Mouse (Mus musculus): Measurements from ENCODE around the gene 4930432M17Rik. TPM values are rescaled to one million over a fixed set of nuclear protein-coding genes. Genes with fewer than 3 reads are reported as not detected.
A peak's percentile ranks its signal among the peaks of the same experiment; 100 is the strongest.

The 4930432M17Rik gene
- polyA plus RNA-seq, 1 experiment from 2014 or later = not detected

DNA sequence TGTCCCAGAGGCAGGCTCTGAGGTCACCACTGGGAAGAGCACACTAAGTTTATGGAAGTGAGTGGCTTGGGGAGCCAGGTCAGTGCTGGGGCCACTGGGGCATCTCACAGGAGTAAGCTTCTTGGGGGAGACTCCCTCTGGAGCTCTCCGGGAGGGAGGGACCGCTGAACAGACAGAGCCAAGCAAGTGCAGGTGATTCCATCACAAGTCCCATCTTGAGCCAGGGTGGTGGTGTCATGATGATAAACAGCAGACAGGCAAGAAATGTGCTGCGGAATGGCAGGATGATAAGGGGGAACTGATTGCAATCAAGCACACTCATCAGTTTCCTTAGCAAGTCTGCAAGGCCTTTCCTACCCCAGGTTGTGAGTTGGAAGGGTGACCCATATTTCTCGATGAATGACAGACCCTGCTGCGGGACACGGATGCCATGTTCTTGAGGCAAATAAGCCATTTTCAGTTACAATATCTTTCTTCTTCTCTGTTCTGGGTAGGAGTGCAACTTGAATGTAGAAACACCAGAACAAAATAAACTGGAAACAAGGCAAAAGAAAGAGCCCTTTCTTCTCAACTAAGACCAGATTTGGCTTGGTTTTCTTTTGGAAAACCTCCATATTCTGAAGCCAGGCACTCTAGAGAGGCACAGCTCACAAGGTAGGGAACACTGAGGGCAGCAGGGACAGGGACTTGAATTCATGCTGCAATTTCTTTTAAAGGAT lies 45.3 kb downstream of the 4930432M17Rik start:
- WGBS = 89% methylated on average over 6 of the region's 6 CpGs
- Histone ChIP-seq H3K27ac (no peak overlapping the region), H3K27me3 (ENCODE audit: poor library complexity, severe bottlenecking) (peaks cover 7% of the 10 kb centered on the region), H3K4me3 (no peak overlapping the region), H3K36me3 (replicated peaks) (no peaks in the 10 kb centered on the region), H3K4me1 (peaks cover 24% of the 10 kb centered on the region), H3K9me3 (no peaks in the 10 kb centered on the region)
- no peak for DNase-seq (ENCODE audit: extremely low spot score, low spot score)

DNA sequence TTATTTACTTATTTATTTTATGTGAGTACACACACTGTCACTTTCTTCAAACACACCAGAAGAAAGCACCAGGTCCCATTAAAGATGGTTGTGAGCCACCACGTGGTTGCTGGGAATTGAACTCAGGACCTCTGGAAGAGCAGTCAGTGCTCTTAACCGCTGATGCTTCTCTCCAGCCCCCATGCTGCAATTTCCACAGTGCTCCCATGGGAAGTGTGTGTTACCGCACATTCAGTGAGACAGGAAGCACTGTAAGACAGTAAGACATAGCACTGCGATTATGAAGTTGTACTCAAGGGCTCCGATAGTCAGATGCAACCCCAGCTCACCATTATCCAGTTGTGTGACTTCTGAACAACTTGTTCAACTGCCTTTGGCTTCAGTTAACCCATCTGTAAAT lies 45.9 kb downstream of the 4930432M17Rik start:
- no peaks in the 10 kb centered on the region for H3K9me3 ChIP-seq
- WGBS = 88% methylated on average over 5 of the region's 5 CpGs
- peaks cover 27% of the 10 kb centered on the region for H3K4me1 ChIP-seq
- H3K4me3 ChIP-seq = no peak overlapping the region
- no peaks in the 10 kb centered on the region for H3K36me3 ChIP-seq (replicated peaks)
- peaks cover 12% of the 10 kb centered on the region for H3K27me3 ChIP-seq (ENCODE audit: poor library complexity, severe bottlenecking)
- no peak for DNase-seq (ENCODE audit: extremely low spot score, low spot score)
- H3K27ac ChIP-seq = no peak overlapping the region

DNA sequence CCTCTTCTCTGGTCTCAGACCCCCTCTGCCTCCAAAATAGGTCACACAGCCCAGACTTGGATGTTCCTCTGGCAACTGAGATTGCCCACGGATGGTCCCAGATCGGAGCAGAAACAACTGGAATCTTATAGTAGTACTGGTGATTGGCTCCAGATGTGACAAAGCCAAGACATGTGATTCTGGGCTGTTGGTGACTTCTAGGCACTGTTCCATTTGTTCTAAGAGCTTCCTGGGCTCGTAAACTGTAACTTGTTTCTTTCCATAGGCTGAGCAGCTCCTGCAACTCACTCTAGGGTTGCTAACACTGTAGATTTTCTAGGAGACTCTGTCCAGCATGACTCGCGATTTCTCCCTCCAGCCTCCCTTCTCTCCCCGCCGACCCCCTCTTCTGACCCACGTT lies 48.1 kb downstream of the 4930432M17Rik start:
- Histone ChIP-seq H3K36me3 (replicated peaks) (no peaks in the 10 kb centered on the region), H3K4me3 (no peak overlapping the region), H3K27ac (no peak overlapping the region), H3K27me3 (ENCODE audit: poor library complexity, severe bottlenecking) (peaks cover 32% of the 10 kb centered on the region), H3K9me3 (no peaks in the 10 kb centered on the region), H3K4me1 (peaks cover 38% of the 10 kb centered on the region)
- DNase-seq (ENCODE audit: extremely low spot score, low spot score) = no peak
- 76% methylated on average over 8 of the region's 8 CpGs for WGBS

DNA sequence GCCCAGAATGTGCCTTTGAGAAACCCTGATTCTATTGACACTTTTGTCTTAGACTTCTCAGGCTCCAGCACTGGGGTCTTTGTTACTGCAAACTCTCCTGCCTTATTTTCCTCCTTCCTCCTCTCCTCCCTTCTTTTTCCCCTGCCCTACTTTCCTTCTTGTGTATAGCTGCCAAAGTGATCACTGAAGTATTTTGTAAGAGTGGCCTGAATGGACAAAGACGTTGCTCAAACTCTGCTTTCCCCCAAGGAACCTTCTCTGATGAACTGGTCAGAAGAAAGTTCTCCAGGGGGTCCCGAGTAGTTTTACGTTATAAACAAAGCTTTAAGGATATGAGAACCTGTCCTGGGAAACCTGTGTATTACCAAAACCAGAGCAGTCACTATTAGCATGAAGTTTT lies 49.1 kb downstream of the 4930432M17Rik start:
- Histone ChIP-seq H3K27ac (no peak overlapping the region), H3K9me3 (no peaks in the 10 kb centered on the region), H3K36me3 (replicated peaks) (no peaks in the 10 kb centered on the region), H3K4me3 (no peak overlapping the region), H3K4me1 (peaks cover 45% of the 10 kb centered on the region), H3K27me3 (ENCODE audit: poor library complexity, severe bottlenecking) (peaks cover 42% of the 10 kb centered on the region)
- DNase-seq (ENCODE audit: extremely low spot score, low spot score) = no peak
- WGBS = 80% methylated on average over 3 of the region's 3 CpGs

DNA sequence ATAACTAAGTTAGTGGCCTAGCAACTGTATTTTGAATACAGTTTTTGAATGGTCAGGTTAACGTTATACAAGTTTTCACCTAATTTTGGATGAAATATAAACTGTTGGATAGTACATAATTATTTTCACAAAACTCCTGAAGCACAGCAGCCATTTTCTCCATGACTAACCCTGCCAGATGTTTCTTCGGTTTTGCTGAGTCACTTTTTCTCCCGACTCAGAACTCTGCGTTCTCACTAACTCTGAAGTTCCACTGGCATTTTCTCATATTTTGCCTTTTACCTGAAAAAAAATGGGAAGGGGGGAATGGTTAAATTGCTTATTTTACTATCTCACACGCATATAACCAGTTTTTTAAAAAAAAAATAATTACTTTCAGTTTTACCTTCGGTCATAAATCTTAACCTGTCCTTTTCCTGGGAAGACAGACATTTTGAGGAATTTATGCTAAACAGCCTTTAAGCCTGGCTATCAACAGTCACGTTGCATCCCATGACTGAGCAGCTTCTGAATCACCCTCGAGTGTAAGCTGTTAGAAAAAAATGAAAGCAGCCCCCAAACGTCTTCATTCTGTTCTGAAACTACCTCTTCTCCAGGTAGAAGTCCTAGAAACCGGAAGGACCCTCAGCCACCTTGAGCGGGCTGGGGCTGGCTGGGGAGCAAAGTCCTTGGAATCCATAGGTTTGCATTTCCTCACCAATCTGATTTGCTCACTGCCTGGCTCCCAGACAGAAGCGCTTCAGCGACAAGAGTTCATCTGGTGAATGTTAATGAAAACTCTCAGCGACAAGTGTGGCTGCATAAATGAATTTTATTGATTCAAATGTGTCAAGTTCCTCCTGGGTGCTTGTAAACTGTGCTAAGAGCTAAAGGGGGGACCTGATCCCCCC lies 50.5 kb downstream of the 4930432M17Rik start:
- Histone ChIP-seq H3K27ac (no peak overlapping the region), H3K27me3 (ENCODE audit: poor library complexity, severe bottlenecking) (peaks cover 51% of the 10 kb centered on the region), H3K9me3 (no peaks in the 10 kb centered on the region), H3K36me3 (replicated peaks) (no peaks in the 10 kb centered on the region), H3K4me1 (peaks cover 46% of the 10 kb centered on the region), H3K4me3 (no peak overlapping the region)
- no peak for DNase-seq (ENCODE audit: extremely low spot score, low spot score)
- 62% methylated on average over 14 of the region's 14 CpGs for WGBS

DNA sequence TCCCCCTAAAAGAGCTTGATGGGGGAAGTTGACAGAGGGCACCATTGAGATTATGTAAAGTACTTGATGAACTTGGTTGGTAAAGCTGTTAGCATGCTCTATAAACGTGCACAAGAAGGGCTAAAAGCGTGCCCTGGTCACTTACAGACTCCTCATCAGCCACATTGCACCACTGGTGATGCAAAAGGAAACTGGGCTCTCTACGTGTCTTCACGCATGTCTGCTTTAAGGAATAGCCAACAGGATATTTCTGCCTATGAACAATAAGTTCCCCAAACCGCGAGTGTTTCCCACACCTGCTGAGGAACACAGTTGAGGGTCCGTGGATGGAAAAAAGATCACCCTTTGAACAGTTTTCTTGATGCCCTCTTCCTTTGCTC lies 51.1 kb downstream of the 4930432M17Rik start:
- DNase-seq (ENCODE audit: extremely low spot score, low spot score) = no peak
- Histone ChIP-seq H3K27me3 (ENCODE audit: poor library complexity, severe bottlenecking) (peaks cover 51% of the 10 kb centered on the region), H3K27ac (no peak overlapping the region), H3K4me1 (peaks cover 46% of the 10 kb centered on the region), H3K36me3 (replicated peaks) (no peaks in the 10 kb centered on the region), H3K4me3 (no peak overlapping the region), H3K9me3 (no peaks in the 10 kb centered on the region)
- WGBS = 68% methylated on average over 7 of the region's 7 CpGs

DNA sequence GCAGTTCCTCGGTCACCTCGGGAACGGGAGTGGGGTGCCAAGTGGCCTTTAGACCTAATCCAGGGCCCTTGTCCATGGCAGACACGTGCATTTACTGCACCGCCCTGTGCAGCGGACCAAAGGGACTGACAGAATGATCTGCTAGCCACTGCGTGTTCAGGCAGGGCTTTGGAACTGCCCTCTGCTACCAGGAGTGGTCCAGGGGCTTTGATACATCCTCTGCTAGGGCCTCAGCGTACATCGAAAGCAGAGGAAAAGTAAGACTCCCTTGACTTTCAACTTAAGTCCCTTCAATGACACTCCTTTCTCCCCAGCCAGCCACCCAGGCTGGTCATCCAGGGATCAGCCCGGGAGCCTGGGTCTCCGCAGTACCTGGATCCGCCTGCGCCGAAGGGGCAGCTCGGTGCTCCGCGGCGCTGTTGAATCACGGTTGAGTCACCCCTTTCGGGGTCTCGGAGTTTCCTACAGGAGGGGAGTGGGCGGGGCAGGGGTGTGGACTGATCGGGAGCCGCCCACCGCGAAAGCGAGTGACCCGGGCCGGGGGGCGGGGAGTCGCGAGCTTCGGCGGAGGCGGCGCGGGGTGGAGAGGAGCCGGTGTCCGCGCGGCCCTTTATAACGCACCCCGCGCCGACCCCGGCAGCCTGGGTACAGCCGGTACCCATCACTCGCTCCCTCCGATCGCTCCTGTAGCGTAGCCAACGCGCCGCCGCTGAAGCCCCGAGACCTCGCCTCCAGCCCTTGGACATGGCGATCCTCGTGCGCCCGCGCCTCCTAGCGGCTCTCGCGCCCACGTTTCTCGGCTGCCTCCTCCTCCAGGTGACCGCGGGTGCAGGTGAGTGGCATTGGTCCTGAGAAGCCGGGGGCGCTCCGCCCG lies 52.6 kb downstream of the 4930432M17Rik start, which contains the start of gene F3:
F3 (plus strand) TSS at position 567 of the 874 bp plus-strand sequence.
- peaks cover 51% of the 10 kb centered on the region for H3K27me3 ChIP-seq (ENCODE audit: poor library complexity, severe bottlenecking)
- H3K9me3 ChIP-seq = no peaks in the 10 kb centered on the region
- H3K4me1 ChIP-seq = peaks cover 46% of the 10 kb centered on the region
- peak within 1 kb of the TSS; percentile 85 for H3K27ac ChIP-seq
- H3K36me3 ChIP-seq (replicated peaks) = 0 out of 2 replicates have a peak, but pooled peaks cover 4% of the 10 kb centered on the region
- WGBS = under 1% methylated on average over 73 of the region's 73 CpGs
- DNase-seq (ENCODE audit: extremely low spot score, low spot score) = peak; percentile 86
- peak within 1 kb of the TSS; percentile 69 for H3K4me3 ChIP-seq

DNA sequence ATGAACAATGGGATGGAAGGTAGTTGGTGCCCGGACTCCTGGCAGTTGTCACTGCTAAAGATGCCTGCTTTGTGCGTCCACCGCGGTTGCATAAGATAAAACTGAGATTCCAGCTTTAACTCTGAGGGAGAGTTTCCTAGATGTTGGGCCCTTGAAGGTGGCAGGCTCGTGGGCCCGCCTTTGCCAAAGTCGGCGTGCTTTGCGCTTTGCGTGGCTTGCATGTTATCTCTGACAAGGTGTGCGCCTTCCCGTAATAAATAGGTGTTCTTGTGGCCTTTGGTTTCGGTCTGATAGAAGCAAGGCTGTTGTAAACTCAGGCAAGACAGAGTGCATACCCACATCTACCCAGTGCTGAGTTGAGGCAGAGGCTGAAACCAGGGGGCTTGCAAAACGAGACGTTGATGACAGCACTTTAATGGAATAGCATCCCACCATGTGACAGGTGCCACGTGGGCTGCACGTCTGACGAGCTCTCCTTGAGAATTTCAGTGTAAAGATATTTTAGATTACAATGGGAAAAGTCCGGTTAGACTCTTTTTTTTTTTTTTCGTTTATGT lies 53.5 kb downstream of the 4930432M17Rik start:
- Histone ChIP-seq H3K4me3 (peak overlapping the region; percentile 69), H3K9me3 (no peaks in the 10 kb centered on the region), H3K36me3 (replicated peaks) (peaks cover 5% of the 10 kb centered on the region; the same call in 1 of the 2 replicates), H3K4me1 (peaks cover 45% of the 10 kb centered on the region), H3K27ac (peak overlapping the region; percentile 85), H3K27me3 (ENCODE audit: poor library complexity, severe bottlenecking) (peaks cover 51% of the 10 kb centered on the region)
- 7% methylated on average over 20 of the region's 20 CpGs for WGBS
- DNase-seq (ENCODE audit: extremely low spot score, low spot score) = no peak

DNA sequence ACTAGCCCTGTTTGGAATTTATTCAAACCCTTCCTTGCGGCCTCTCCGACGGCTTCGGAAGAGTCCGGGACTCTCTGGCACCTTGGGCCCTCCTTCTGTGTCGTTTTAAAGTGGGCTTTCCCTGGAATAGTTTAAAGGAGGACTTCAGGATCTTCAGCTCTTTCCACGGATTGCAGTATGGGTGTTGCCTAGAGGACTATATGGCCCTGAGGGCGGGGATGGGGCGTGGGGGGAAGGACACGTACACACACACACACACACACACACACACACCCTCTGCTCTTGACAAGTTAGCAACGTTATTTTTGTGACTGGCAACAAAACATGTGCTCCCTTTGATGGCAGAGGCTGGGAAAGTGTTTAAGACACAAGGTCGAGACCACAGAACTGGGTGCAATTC lies 54.0 kb downstream of the 4930432M17Rik start:
- peak overlapping the region; percentile 69 for H3K4me3 ChIP-seq
- no peak for DNase-seq (ENCODE audit: extremely low spot score, low spot score)
- peaks cover 51% of the 10 kb centered on the region for H3K27me3 ChIP-seq (ENCODE audit: poor library complexity, severe bottlenecking)
- peaks cover 10% of the 10 kb centered on the region for H3K36me3 ChIP-seq (replicated peaks)
- H3K4me1 ChIP-seq = peaks cover 41% of the 10 kb centered on the region
- 49% methylated on average over 12 of the region's 12 CpGs for WGBS
- H3K27ac ChIP-seq = no peak overlapping the region
- no peaks in the 10 kb centered on the region for H3K9me3 ChIP-seq

DNA sequence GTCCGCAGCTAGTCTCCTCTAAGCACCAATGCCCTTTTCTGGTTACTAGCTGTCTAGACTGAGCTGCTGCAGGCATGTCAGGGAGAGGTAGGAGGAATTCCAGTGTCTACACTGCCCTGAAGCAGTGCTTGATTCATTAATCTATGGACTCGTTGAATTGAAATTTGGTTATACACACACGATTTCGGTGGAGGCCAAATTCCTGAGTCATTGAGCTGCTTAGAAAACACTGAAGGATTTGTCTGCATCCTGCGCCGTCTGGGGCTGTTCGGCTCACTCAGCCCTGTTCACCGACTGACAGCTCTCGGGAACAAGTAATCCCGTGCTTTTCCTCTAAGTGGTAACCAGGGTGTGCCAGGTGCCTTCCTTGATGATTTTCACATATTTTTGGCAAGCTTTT lies 55.1 kb downstream of the 4930432M17Rik start:
- Histone ChIP-seq H3K36me3 (replicated peaks) (peaks cover 21% of the 10 kb centered on the region), H3K27ac (no peak overlapping the region), H3K27me3 (ENCODE audit: poor library complexity, severe bottlenecking) (peaks cover 46% of the 10 kb centered on the region), H3K4me1 (peaks cover 42% of the 10 kb centered on the region), H3K9me3 (no peaks in the 10 kb centered on the region), H3K4me3 (no peak overlapping the region)
- 87% methylated on average over 10 of the region's 10 CpGs for WGBS
- no peak for DNase-seq (ENCODE audit: extremely low spot score, low spot score)

DNA sequence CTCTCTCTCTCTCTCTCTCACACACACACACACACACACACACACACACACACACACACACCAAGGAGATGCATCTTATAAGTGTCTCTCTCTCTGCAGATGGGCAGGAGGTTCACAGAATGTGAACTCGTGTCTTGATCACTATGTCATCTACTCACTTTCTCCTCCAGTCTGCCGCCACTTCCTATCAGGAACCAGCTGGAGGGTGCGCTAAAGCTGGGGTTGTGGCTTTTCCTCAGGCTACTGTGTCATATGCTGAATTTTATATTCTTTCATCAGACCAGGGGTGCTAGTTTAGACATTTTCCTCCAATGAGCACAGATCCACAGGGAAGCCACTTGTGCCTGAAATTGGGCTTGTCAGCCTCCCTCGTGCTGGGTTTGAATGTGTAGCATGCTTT lies 59.1 kb downstream of the 4930432M17Rik start:
- peaks cover 10% of the 10 kb centered on the region for H3K4me1 ChIP-seq
- H3K27ac ChIP-seq = no peak overlapping the region
- H3K27me3 ChIP-seq (ENCODE audit: poor library complexity, severe bottlenecking) = peaks cover 9% of the 10 kb centered on the region
- WGBS = 89% methylated on average over 4 of the region's 4 CpGs
- no peak overlapping the region for H3K4me3 ChIP-seq
- no peaks in the 10 kb centered on the region for H3K9me3 ChIP-seq
- H3K36me3 ChIP-seq (replicated peaks) = peaks cover 53% of the 10 kb centered on the region
- no peak for DNase-seq (ENCODE audit: extremely low spot score, low spot score)
